Mouse (Mus musculus) C2C12 (cell line): ENCODE measurements at regions not wholly inside any gene's neighbourhood (a gene's known extent, or its start where the extent isn't known, plus 50 kb on each side); places are given as distances from the start of the nearest gene placed in this dataset.

Source experiments
- CEBPB ChIP-seq: IDR thresholded peaks from one replicate; pipeline ENCODE4 v1.6.1; 2011; ENCODE audit warnings: low read depth, mild to moderate bottlenecking, control low read depth, moderate library complexity
- CTCF ChIP-seq: IDR thresholded peaks from one replicate; pipeline ENCODE4 v1.5.1; 2011; ENCODE audit not compliant: control insufficient read depth, insufficient read depth, insufficient read length
- MAX ChIP-seq: IDR thresholded peaks from one replicate; pipeline ENCODE4 v1.6.1; 2011; ENCODE audit warnings: mild to moderate bottlenecking, control low read depth
- MYOD1 ChIP-seq: IDR thresholded peaks from one replicate; pipeline ENCODE4 v1.6.1; 2011; ENCODE audit warnings: low read depth; ENCODE audit not compliant: control insufficient read depth, insufficient read length
- USF1 ChIP-seq: IDR thresholded peaks from one replicate; pipeline ENCODE4 v1.6.1; 2011; ENCODE audit warnings: low read depth, mild to moderate bottlenecking, control low read depth, moderate library complexity

DNA sequence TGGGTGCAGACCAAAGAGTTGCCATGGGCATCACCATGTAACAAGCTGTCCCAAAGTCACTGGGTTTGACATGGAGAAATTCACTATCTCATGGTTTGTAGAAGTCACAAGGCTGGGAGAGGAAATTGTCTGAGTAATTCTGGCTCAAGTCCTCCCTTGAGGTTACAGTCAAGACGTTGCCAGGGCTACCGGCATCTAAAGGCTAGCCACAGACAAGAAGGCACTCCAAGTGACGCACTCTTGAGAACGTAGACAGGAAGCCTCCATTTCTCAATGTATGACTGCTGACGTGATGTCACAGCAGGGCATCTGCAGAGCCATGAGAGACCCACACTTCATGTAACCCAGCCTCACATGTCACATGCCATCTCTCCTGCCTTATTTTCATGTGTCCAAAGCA is 59.2 kb upstream of the Nectin1 start:
- no peak for TF ChIP-seq CTCF
- no peak for TF ChIP-seq USF1
- no peak for TF ChIP-seq CEBPB
- no peak for TF ChIP-seq MYOD1
- no peak for TF ChIP-seq MAX
